Mouse (Mus musculus): ENCODE measurements around the gene Srebf1.

DNA sequence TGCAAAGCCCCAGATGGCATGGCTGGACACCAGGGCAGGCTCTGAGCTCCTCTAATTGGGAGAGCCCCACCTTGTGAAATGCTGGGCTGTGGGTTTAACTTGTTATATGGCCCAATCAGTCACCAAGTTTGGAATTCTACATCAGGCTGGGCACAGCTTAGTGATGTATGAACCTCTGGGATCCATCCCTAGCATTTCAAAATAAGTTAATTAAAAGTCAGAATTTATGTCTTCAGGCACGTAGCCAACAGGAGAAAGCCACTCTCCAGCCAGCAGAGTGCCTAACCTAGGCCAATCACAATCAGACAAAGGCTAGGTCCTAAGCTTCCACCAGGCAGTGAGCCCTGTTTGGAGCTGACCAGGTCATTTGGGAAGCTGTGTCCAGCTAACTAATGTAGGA lies 5.7 kb downstream of the Srebf1 start:
- TF ChIP-seq CTCF (conservative IDR thresholded peaks at IDR 0.05; ENCODE audit: insufficient read depth, insufficient read length, low read depth, low read length) (no peak), POLR2A (IDR thresholded peaks at IDR 0.05; ENCODE audit: low read depth, low read length) (no peak)
